Mouse (Mus musculus) kidney, postnatal 0 days (tissue): ENCODE data around the gene Rsbn1. TPM values are rescaled to one million over a fixed set of nuclear protein-coding genes. Genes with fewer than 3 reads are reported as not detected.
A peak's percentile ranks its signal among the peaks of the same experiment; 100 is the strongest.

ENCODE experiments used
- ATAC-seq: fragments of 200-750 bp; cut with Nextera tagmentation; replicated peaks from 2 replicates; pipeline ENCODE4 v1.8.0; 2017; ENCODE audit warnings: low read depth, moderate number of reproducible peaks, moderate TSS enrichment, moderate library complexity; ENCODE audit not compliant: low FRiP score
- DNase-seq: peaks from one replicate; pipeline ENCODE4 v3.0.0-alpha.2; 2016; ENCODE audit warnings: low spot score
- H3K27ac ChIP-seq: fragments of 300-500 bp; sonication (generic); 2 replicates; pipeline ENCODE4 v1.5.1; 2014; ENCODE audit warnings: mild to moderate bottlenecking
- H3K27me3 ChIP-seq: fragments of 300-500 bp; sonication (generic); 2 replicates; pipeline ENCODE4 v1.6.1; 2014; ENCODE audit warnings: low read length, mixed read lengths; ENCODE audit not compliant: insufficient read depth
- H3K36me3 ChIP-seq: fragments of 300-500 bp; sonication (generic); 2 replicates; pipeline ENCODE4 v1.6.1; 2014; ENCODE audit warnings: low read length, mixed read lengths; ENCODE audit not compliant: insufficient read depth
- H3K4me1 ChIP-seq: fragments of 300-500 bp; sonication (generic); replicated peaks from 2 replicates; pipeline ENCODE4 v1.6.1; 2014; ENCODE audit warnings: antibody characterized with exemption, low read length, mixed read lengths; ENCODE audit not compliant: insufficient read depth
- H3K4me2 ChIP-seq: fragments of 300-500 bp; sonication (generic); 2 replicates; pipeline ENCODE4 v1.6.1; 2014; ENCODE audit warnings: mild to moderate bottlenecking, low read length, moderate library complexity, mixed read lengths
- H3K4me3 ChIP-seq: fragments of 300-500 bp; sonication (generic); replicated peaks from 2 replicates; pipeline ENCODE4 v1.5.1; 2014; ENCODE audit warnings: low read depth, low read length
- H3K9ac ChIP-seq: fragments of 300-500 bp; sonication (generic); 2 replicates; pipeline ENCODE4 v1.6.1; 2014; ENCODE audit warnings: low read depth, low read length
- H3K9me3 ChIP-seq: fragments of 300-500 bp; sonication (generic); replicated peaks from 2 replicates; pipeline ENCODE4 v1.6.1; 2016; ENCODE audit warnings: low read length, inconsistent platforms, mixed read lengths
- CTCF ChIP-seq: IDR thresholded peaks from 2 replicates; pipeline ENCODE4 v1.5.1; 2016; ENCODE audit warnings: antibody characterized with exemption, low read depth, mild to moderate bottlenecking, moderate library complexity
- WGBS: fragments of 180-500 bp; shearing (Covaris S2); extraction: QIAGEN DNeasy Blood & Tissue Kit; methylation state at CpG from one replicate; pipeline ENCODE4 v1.1.7; 2014; 5-methylcytosine and 5-hydroxymethylcytosine counted together
- polyA plus RNA-seq: library from polyadenylated mRNA; unstranded; fragments of >200 nt; fragmentation: Nextera tagmentation; extraction: Ambion mirVana; gene quantifications from 2 replicates; pipeline ENCODE4 v1.2.1, GENCODE M21; 2015

Gene Rsbn1
- polyA plus RNA-seq, 1 experiment from 2014 or later: 11.4 TPM

GRCm38 (mm10) chr3:103885946-103886345, 28.0 kb upstream of the Rsbn1 start:
- Histone ChIP-seq H3K4me3 (no peak overlapping the region), H3K4me2 (no peak overlapping the region), H3K27me3 (no peaks in the 10 kb centered on the region), H3K27ac (no peak overlapping the region), H3K36me3 (no peaks in the 10 kb centered on the region), H3K9me3 (no peaks in the 10 kb centered on the region), H3K9ac (no peak overlapping the region), H3K4me1 (no peaks in the 10 kb centered on the region)
- no peak for ATAC-seq
- no peak for DNase-seq
- 60% methylated on average over 11 of the region's 11 CpGs for WGBS
- TF ChIP-seq CTCF: no peak

DNA sequence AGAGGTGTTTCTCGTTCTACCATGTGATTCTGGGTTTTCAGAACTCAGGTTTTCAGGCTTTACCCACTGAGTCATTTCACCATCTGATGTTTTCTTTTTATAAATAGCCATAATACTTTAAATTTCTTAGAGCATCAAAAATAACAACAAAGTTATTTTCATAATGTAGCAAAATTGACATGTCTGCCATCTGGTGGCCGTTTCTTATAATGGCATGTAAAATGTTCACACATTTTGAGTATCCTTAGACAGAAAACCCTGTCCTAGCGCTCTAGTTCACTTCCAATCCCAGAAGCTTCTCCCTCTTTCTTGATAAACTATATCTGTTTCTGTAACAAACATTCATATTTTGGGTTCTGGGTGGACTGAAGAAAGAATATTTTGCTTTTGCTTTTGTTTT, 26.3 kb upstream of the Rsbn1 start:
- WGBS: 27% methylated on average over 3 of the region's 3 CpGs
- H3K4me2 ChIP-seq: no peak overlapping the region
- no peak for ATAC-seq
- H3K4me3 ChIP-seq: no peak overlapping the region
- peak; percentile 78 for DNase-seq
- no peak overlapping the region for H3K9ac ChIP-seq
- no peaks in the 10 kb centered on the region for H3K9me3 ChIP-seq
- peak; percentile 82 for TF ChIP-seq CTCF
- no peaks in the 10 kb centered on the region for H3K36me3 ChIP-seq
- H3K4me1 ChIP-seq: no peaks in the 10 kb centered on the region
- H3K27ac ChIP-seq: no peak overlapping the region
- no peaks in the 10 kb centered on the region for H3K27me3 ChIP-seq

- 90% methylated on average over 3 of the region's 3 CpGs for WGBS
- Histone ChIP-seq H3K4me3 (no peak overlapping the region), H3K4me2 (no peak overlapping the region), H3K9me3 (no peaks in the 10 kb centered on the region), H3K27me3 (no peaks in the 10 kb centered on the region), H3K36me3 (no peaks in the 10 kb centered on the region), H3K4me1 (no peaks in the 10 kb centered on the region), H3K9ac (no peak overlapping the region), H3K27ac (no peak overlapping the region)
- ATAC-seq: no peak
- no peak for DNase-seq
- TF ChIP-seq CTCF: no peak
Observed at GRCm38 (mm10) chr3:103893374-103893773, 20.5 kb upstream of the Rsbn1 start.

- Histone ChIP-seq H3K27me3 (no peaks in the 10 kb centered on the region), H3K9ac (no peak overlapping the region), H3K36me3 (no peaks in the 10 kb centered on the region), H3K4me1 (no peaks in the 10 kb centered on the region), H3K9me3 (no peaks in the 10 kb centered on the region), H3K27ac (no peak overlapping the region), H3K4me2 (no peak overlapping the region), H3K4me3 (no peak overlapping the region)
- ATAC-seq (no peak), DNase-seq (peak; percentile 40)
- 90% methylated on average over 1 of the region's 1 CpGs for WGBS
- peak; percentile 57 for TF ChIP-seq CTCF
Observed at GRCm38 (mm10) chr3:103904705-103905104, 9.2 kb upstream of the Rsbn1 start.

DNA sequence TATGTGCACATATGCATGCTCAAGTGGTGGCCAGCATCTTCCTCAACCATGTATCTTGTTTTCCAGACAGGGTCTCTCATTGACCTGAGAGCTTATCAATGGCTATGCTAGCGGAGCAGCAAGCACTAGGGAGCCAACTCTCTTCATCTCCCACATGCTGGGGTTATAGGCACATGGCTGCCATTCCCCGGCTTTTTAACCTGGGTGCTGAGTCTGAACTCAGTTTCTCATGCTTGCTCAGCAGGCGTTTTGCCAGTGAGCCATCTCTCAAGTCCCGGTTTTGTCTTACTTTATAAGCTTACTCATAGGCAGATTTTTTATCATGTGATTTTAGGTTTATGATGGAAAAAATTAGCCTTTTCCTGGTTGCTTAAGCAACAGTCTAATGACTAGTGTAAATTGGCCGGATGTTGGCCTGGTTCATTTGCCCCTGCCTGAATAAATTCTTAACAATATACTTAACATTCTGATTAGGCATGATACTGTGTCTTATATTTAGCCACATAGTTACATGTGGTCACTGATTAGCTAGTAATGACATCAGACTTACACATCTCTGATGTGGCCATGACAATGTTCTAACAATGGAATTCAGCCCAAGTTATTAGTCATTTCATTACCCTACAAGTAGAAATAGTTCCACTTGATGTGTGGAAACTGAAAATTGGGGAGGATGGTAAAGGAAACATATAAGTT, 6.4 kb upstream of the Rsbn1 start:
- H3K27ac ChIP-seq: no peak overlapping the region
- H3K9ac ChIP-seq: no peak overlapping the region
- no peaks in the 10 kb centered on the region for H3K27me3 ChIP-seq
- H3K9me3 ChIP-seq: no peaks in the 10 kb centered on the region
- 83% methylated on average over 5 of the region's 5 CpGs for WGBS
- H3K4me1 ChIP-seq: no peaks in the 10 kb centered on the region
- ATAC-seq (no peak), DNase-seq (no peak)
- H3K4me3 ChIP-seq: no peak overlapping the region
- no peak overlapping the region for H3K4me2 ChIP-seq
- no peaks in the 10 kb centered on the region for H3K36me3 ChIP-seq
- no peak for TF ChIP-seq CTCF

DNA sequence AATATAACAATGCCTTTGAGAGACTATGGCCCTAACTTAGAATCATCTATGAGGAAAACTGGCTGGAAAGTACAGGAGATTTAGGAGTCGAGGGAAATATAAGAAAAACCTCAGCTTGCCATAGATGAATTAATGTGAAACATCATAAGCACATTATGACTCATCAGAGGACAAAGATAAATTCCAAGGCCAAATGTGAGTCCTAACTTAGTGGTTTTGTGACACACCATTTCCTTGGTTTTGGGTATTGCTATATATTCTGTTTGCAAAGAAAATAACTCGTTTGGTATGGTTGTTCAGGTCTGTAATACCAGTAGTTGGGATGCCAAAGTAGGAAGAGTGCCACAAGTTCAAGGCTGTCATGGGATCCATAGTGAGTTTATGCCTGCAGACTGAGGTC, 5.1 kb upstream of the Rsbn1 start:
- no peak for TF ChIP-seq CTCF
- H3K4me3 ChIP-seq: no peak overlapping the region
- DNase-seq (no peak), ATAC-seq (no peak)
- no peak overlapping the region for H3K9ac ChIP-seq
- no peaks in the 10 kb centered on the region for H3K27me3 ChIP-seq
- no peaks in the 10 kb centered on the region for H3K9me3 ChIP-seq
- no peaks in the 10 kb centered on the region for H3K36me3 ChIP-seq
- no peak overlapping the region for H3K4me2 ChIP-seq
- 62% methylated on average over 2 of the region's 2 CpGs for WGBS
- no peak overlapping the region for H3K27ac ChIP-seq
- H3K4me1 ChIP-seq: no peaks in the 10 kb centered on the region

GRCm38 (mm10) chr3:103913451-103913961, 414 bp upstream of the Rsbn1 start:
- peak; percentile 16 for DNase-seq
- WGBS: 3% methylated on average over 11 of the region's 11 CpGs

More at GRCm38 (mm10) chr3:103913451-103913961, 414 bp upstream of the Rsbn1 start:
- 0 out of 2 replicates have a peak, but pooled peaks cover 4% of the 10 kb centered on the region for H3K4me1 ChIP-seq
- H3K36me3 ChIP-seq: no peaks in the 10 kb centered on the region
- H3K4me2 ChIP-seq: peak overlapping the region; percentile 74
- no peaks in the 10 kb centered on the region for H3K9me3 ChIP-seq
- peak overlapping the region; percentile 91 for H3K27ac ChIP-seq
- no peak for TF ChIP-seq CTCF
- H3K27me3 ChIP-seq: no peaks in the 10 kb centered on the region
- ATAC-seq: peak; percentile 8; the same call in 1 of the 2 replicates
- H3K9ac ChIP-seq: peak overlapping the region; percentile 54
- peak overlapping the region; percentile 95 for H3K4me3 ChIP-seq
